Mouse (Mus musculus): ENCODE results near the gene AU022751. TPM values are rescaled to one million over a fixed set of nuclear protein-coding genes. Genes with fewer than 3 reads are reported as not detected.

AU022751 gene
- polyA plus RNA-seq (2014; fragmentation: Illumina TruSeq; extraction: RNeasy Lipid Tissue Mini Kit (QIAGEN cat#74804); ENCODE audit: low read depth, low replicate concordance): not detected

GRCm38 (mm10) chrX:6082954-6083680, at the start of gene AU022751:
TSS of gene AU022751 (minus strand) at chrX:6083419.

GRCm38 (mm10) chrX:6047066-6047935, 35.9 kb downstream of the AU022751 start, which contains the start of gene Nudt11:
TSS of gene Nudt11 (plus strand) at chrX:6047453.

Other genes starting within 250 kb of the AU022751 start
- gene Nudt11, start 36.0 kb downstream of the AU022751 start, polyA plus RNA-seq (2014; fragmentation: Illumina TruSeq; extraction: RNeasy Lipid Tissue Mini Kit (QIAGEN cat#74804); ENCODE audit: low read depth, low replicate concordance): 47.3 TPM
- gene Nudt10, start 89.6 kb upstream of the AU022751 start, polyA plus RNA-seq (2014; fragmentation: Illumina TruSeq; extraction: RNeasy Lipid Tissue Mini Kit (QIAGEN cat#74804); ENCODE audit: low read depth, low replicate concordance): 25.8 TPM
- gene Bmp15, start 237.3 kb upstream of the AU022751 start, polyA plus RNA-seq (2014; fragmentation: Illumina TruSeq; extraction: RNeasy Lipid Tissue Mini Kit (QIAGEN cat#74804); ENCODE audit: low read depth, low replicate concordance): 0.58 TPM

Measured in adrenal gland, adult 10 weeks (tissue).